Mouse (Mus musculus) E14TG2a.4 (cell line): ENCODE measurements at regions not wholly inside any gene's neighbourhood (a gene's known extent, or its start where the extent isn't known, plus 50 kb on each side); places are given as distances from the start of the nearest gene placed in this dataset.

Experiments
- H3K27me3 ChIP-seq: 2 replicates; pipeline ENCODE4 v1.6.1; 2014; ENCODE audit warnings: low read length, control low read depth; ENCODE audit not compliant: insufficient read depth
- H3K36me3 ChIP-seq: 2 replicates; pipeline ENCODE4 v1.6.1; 2014; ENCODE audit warnings: low read length, control low read depth; ENCODE audit not compliant: insufficient read depth
- H3K4me1 ChIP-seq: replicated peaks from 2 replicates; pipeline ENCODE4 v1.6.1; 2014; ENCODE audit warnings: low read depth, low read length, control low read depth
- H3K4me3 ChIP-seq: replicated peaks from 2 replicates; pipeline ENCODE4 v1.5.1; 2014; ENCODE audit warnings: mild to moderate bottlenecking, low read length
- H3K9me3 ChIP-seq: 2 replicates; pipeline ENCODE4 v1.6.1; 2014; ENCODE audit warnings: low read length, control low read depth
- CTCF ChIP-seq: conservative IDR thresholded peaks from 2 replicates; pipeline ENCODE4 v1.5.1; 2014; ENCODE audit warnings: low read length
- NANOG ChIP-seq: IDR thresholded peaks from 2 replicates; pipeline ENCODE4 v1.6.1; 2014; ENCODE audit warnings: borderline replicate concordance, low read length, mixed read lengths
- POU5F1 ChIP-seq: IDR thresholded peaks from 2 replicates; pipeline ENCODE4 v1.6.1; 2014; ENCODE audit warnings: low read length, borderline replicate concordance

DNA sequence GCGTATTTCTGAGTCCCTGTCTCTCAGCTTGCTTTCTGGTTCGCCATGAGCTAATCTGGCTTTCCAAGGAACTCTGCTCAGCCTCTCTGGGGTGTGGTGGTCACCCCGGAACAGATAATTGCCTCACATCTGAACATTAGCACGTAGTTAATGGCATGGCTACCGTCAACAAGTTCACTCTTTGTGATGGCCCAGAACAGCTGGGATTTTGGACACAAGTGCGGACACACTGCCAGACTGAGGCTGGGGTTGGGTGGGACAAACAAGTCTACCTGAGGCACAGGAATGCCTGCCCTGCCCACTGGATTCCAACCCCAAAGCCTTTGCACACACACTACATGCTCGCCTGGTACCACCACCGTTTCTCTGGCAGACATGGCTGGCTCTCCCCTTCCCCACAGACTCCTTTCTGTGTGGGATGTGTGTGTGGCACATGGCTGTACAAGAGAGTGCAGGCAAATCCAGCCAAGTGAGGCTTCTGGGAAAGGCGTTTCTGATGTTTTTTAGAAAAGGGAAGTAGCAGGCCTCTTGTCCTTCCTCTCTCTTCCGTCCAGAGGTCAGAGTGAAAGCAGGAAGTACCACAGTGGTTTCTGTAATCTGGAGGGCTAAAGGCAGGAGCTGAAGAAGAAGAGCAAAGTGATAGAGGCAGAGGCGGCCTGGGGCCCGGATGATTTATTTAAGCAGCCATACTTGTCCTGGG lies 74.6 kb upstream of the Sertad2 start:
- Histone ChIP-seq H3K9me3 (no peaks in the 10 kb centered on the region), H3K27me3 (peaks cover 28% of the 10 kb centered on the region), H3K4me1 (peaks cover 76% of the 10 kb centered on the region), H3K4me3 (peak overlapping the region; percentile 14; the same call in 1 of the 2 replicates), H3K36me3 (no peaks in the 10 kb centered on the region)
- TF ChIP-seq CTCF (no peak), NANOG (no peak), POU5F1 (no peak)

DNA sequence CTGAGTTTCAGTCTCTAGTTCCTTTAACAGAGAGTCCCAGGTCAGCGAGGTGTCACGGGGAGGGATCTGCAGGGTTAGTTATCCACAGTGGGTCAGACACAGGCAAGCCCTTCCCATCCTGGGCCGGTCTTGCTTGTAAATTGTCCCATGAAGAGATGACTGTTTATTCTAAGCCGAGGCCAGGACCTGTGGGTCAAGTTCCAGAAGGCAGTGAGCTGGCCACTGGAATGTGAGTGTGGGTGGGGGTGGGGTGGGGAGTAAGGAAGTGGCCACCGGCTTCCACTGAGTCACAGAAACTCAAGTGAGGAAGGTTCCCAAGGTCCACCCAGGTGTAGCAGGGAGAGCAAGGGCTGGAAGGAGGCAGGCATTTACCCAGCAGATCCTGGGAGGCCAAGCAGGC lies 73.7 kb upstream of the Sertad2 start:
- TF ChIP-seq NANOG = no peak
- Histone ChIP-seq H3K4me3 (no peak overlapping the region), H3K4me1 (peaks cover 67% of the 10 kb centered on the region), H3K36me3 (no peaks in the 10 kb centered on the region), H3K9me3 (no peaks in the 10 kb centered on the region), H3K27me3 (peaks cover 20% of the 10 kb centered on the region)

DNA sequence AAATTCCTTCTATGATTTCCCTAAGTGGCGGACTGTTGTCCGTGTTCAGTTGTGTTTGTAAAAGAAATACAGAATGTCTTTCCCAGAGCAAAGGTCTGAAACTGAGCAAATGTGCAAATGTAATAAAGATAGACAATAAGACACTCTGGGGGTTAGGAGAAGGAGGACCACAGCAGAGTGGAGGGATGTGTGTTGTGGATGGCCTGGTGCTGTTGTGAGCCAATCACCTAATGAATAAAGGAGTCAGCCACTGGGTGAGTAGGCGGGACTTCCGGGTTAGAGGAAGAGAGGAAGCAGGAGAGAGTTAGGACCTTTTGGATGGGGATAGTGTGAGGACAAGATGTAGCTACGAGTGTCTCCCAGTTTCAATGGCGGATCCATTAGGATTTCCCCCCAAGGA lies 72.7 kb upstream of the Sertad2 start:
- peaks cover 10% of the 10 kb centered on the region for H3K27me3 ChIP-seq
- peaks cover 60% of the 10 kb centered on the region for H3K4me1 ChIP-seq
- TF ChIP-seq NANOG (no peak), CTCF (no peak)
- H3K36me3 ChIP-seq = no peaks in the 10 kb centered on the region
- H3K4me3 ChIP-seq = no peak overlapping the region
- H3K9me3 ChIP-seq = no peaks in the 10 kb centered on the region

- H3K36me3 ChIP-seq = no peaks in the 10 kb centered on the region
- H3K4me1 ChIP-seq = peaks cover 60% of the 10 kb centered on the region
- no peaks in the 10 kb centered on the region for H3K9me3 ChIP-seq
- TF ChIP-seq CTCF = no peak
- no peaks in the 10 kb centered on the region for H3K27me3 ChIP-seq
- H3K4me3 ChIP-seq = no peak overlapping the region
Measured at GRCm38 (mm10) chr11:20472336-20472735, 70.7 kb upstream of the Sertad2 start.

GRCm38 (mm10) chr11:20475629-20476028 lies 67.4 kb upstream of the Sertad2 start:
- H3K27me3 ChIP-seq = no peaks in the 10 kb centered on the region
- peaks cover 46% of the 10 kb centered on the region for H3K4me1 ChIP-seq

DNA sequence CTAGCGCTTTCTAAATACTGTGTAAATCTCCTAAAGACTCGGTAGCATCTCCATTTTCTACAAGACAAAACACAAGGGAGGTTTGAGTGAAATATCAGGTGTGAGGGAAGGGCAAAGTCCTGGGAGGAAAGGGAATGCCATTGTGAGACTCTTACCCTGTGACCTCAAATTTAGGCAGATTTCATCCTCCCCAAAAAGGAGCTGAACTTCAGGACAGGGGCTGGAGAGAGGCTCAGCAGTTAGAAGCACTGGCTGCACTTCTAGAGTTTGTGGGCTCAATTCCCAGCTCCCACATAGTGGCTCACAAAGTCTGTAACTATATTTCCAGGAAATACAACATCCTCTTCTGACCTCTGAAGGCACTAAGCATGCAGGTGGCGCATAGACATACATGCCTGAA lies 66.6 kb upstream of the Sertad2 start:
- Histone ChIP-seq H3K27me3 (no peaks in the 10 kb centered on the region), H3K36me3 (no peaks in the 10 kb centered on the region), H3K4me3 (peak overlapping the region; percentile 67; the same call in 1 of the 2 replicates), H3K9me3 (no peaks in the 10 kb centered on the region), H3K4me1 (peaks cover 39% of the 10 kb centered on the region)
- TF ChIP-seq NANOG = no peak
- no peak for TF ChIP-seq CTCF
- no peak for TF ChIP-seq POU5F1

More at GRCm38 (mm10) chr11:20475629-20476028, 67.4 kb upstream of the Sertad2 start:
- Histone ChIP-seq H3K9me3 (no peaks in the 10 kb centered on the region), H3K36me3 (no peaks in the 10 kb centered on the region), H3K4me3 (no peak overlapping the region)
- TF ChIP-seq CTCF = no peak
- no peak for TF ChIP-seq NANOG
- TF ChIP-seq POU5F1 = no peak

GRCm38 (mm10) chr11:20477183-20478037 lies 65.6 kb upstream of the Sertad2 start:
- no peaks in the 10 kb centered on the region for H3K36me3 ChIP-seq
- peaks cover 39% of the 10 kb centered on the region for H3K4me1 ChIP-seq
- no peaks in the 10 kb centered on the region for H3K27me3 ChIP-seq
- no peaks in the 10 kb centered on the region for H3K9me3 ChIP-seq
- H3K4me3 ChIP-seq = peak overlapping the region; percentile 67
- TF ChIP-seq POU5F1 (peak; percentile 72), NANOG (no peak), CTCF (no peak)

GRCm38 (mm10) chr11:20480632-20481031 lies 62.4 kb upstream of the Sertad2 start:
- Histone ChIP-seq H3K4me3 (no peak overlapping the region), H3K36me3 (no peaks in the 10 kb centered on the region), H3K9me3 (no peaks in the 10 kb centered on the region), H3K27me3 (no peaks in the 10 kb centered on the region), H3K4me1 (peaks cover 34% of the 10 kb centered on the region)
- TF ChIP-seq POU5F1 = no peak
- no peak for TF ChIP-seq CTCF
- no peak for TF ChIP-seq NANOG

DNA sequence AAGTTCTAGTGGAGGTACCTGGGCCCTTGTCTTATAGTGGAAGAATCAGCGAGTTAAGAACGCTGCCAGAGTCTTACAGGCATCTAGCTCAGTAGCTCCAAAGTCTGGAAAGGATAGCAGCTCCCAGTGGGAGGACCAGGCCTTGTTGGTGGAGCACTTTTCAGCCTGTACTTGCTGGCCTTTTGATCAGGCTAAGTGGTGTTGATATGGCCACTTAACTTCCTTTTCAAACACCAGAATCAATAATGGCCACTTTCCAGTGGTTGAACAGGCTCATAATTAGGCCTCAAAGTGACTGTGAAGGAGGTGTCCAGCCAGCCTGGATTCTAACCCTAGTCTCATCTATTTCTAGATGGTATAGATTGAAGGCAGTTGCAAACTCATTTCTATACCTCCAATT lies 57.7 kb upstream of the Sertad2 start:
- no peaks in the 10 kb centered on the region for H3K9me3 ChIP-seq
- H3K27me3 ChIP-seq = no peaks in the 10 kb centered on the region
- no peak overlapping the region for H3K4me3 ChIP-seq
- H3K4me1 ChIP-seq = peaks cover 4% of the 10 kb centered on the region; the same call in 1 of the 2 replicates
- no peaks in the 10 kb centered on the region for H3K36me3 ChIP-seq
- TF ChIP-seq NANOG (no peak), POU5F1 (no peak), CTCF (no peak)
